Mouse (Mus musculus): Measurements from ENCODE around the gene Tmtc1.

The Tmtc1 gene

GRCm38 (mm10) chr6:148443726-148444701, at the start of gene Tmtc1:
Gene Tmtc1 (minus strand): TSS chr6:148444389.
- DNase-seq, result peak; percentile 81 to 84

DNA sequence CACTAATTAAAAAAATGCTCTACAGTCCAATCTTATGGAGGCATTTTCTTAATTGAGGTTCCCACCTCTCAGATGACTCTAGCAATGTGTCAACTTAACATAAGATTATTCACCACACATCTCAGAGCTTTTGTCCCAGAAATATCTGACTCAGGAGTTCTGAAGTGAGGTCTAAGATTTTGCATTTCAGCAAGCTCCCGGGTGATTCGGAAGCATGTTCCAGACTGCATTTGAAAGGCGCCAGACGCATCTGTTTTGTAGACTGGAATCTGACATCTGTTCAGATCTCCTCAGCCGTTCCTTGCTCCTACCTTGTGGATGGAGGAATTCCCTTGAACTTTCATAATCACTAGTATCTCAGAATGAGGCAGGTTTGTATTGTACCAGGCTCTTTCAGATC, 47.7 kb upstream of the Tmtc1 start:
- DNase-seq, result no peak

DNA sequence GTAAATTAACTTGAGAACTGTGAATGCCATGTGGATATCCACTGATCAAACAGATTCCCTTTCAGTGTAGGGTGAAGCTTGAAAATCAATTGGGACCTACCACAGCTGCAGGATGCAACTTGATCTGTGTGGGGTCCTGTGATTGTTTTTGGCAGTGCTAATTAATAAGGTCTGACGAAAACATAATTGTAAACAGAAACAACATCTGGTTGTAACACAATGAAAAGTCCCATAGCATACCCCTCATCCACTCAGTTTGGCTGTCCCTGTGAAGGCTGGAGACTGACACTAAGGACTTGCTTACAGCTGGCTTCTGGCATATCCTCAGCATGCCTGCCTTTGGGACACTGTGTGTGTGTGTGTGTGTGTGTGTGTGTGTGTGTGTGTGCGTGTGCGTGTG, 42.6 kb upstream of the Tmtc1 start:
- no peak for DNase-seq

- no peak for DNase-seq
Observed at GRCm38 (mm10) chr6:148481894-148482293, 37.7 kb upstream of the Tmtc1 start.

DNA sequence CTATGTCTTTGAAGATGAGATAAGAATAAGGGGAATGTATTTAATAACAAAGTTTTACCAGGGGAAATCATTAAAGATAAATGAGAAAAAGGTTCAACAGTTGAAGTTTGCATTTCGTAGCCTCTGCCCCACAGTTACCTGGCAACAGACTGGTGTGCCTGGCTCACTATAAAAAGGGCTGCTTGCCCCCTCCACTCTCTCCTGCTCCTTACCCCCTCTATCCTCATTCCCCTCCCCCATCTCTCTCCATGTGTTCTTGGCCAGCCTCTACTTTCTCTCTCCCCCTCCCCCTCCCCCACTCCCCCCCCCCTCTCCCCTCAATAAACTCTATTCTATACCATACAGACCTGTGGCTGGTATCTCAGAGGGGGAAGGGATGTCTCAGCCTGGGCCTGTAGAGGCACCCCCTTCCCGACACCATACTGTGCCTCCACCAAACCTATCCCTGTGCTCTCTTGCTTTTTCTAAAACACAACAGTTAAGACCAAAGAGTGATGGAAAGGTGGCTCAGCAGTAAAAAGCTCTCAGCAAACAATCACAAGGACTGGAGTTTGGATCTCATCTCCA, 35.6 kb upstream of the Tmtc1 start:
- DNase-seq, result no peak

GRCm38 (mm10) chr6:148478350-148478749, 34.2 kb upstream of the Tmtc1 start:
- DNase-seq, result no peak

- no peak for DNase-seq
Observed at GRCm38 (mm10) chr6:148472289-148472688, 28.1 kb upstream of the Tmtc1 start.

- peak; percentile 17 to 34 for DNase-seq
Observed at GRCm38 (mm10) chr6:148467924-148468389, 23.8 kb upstream of the Tmtc1 start.

DNA sequence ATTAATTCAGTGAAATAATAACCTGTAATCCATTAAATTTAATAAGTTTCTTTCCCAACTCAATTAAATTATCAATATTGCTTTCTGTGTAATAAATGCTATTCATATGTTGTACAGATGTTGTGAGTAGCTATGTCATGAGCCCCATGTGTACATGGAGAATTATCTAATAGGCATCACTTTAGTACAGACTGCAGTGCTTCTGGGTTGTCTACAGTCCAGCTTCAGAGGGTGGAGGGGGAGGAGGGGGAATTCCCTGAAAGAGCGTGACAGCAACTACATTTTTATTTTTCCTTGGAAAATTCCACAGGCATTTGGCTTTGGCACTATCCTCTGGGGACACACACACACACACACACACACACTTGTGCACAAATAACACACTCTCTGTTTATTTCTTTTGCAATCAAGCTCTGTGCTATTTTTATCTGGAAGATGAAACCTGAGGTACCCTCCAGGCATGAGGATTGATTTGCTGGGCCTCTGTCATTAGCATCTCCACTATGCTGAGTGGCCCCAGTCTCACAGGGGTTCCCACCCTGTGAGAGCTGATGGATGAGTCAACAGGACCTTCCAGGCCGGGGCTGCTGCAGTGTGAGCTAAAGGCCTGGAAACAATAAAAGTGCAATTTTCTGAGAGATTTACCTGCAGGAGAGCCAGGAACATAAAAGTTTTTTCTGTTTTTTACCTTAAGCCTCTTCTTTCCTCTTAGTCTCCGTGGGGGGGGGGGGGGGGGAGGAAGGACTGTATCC, 23.2 kb upstream of the Tmtc1 start:
- peak in 1 of 2 experiments; percentile 7 for DNase-seq

GRCm38 (mm10) chr6:148459636-148460035, 15.4 kb upstream of the Tmtc1 start:
- no peak for DNase-seq

- DNase-seq, result no peak
Observed at GRCm38 (mm10) chr6:148455470-148455869, 11.3 kb upstream of the Tmtc1 start.

- no peak for DNase-seq
Observed at GRCm38 (mm10) chr6:148454740-148455139, 10.6 kb upstream of the Tmtc1 start.

GRCm38 (mm10) chr6:148448151-148448550, 4.0 kb upstream of the Tmtc1 start:
- DNase-seq, result no peak

DNA sequence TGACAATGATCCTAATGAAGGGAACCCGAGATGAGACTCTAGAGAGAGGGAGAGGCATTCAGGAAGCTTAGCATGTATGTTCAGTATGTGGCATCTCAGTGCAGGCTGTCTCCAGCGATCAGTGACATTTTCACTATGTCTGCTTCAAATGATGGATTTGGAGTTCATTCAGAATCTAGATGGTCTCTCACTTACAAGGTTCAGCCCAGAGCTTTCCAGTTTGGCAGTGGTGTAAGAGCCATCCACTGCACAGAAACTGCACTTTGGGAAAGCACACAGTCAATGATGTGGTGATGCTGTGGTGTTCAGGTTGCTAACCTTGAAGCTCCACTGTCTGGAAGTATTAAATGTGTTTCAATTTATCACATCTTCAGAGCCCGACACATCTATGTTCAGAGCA, 1.9 kb upstream of the Tmtc1 start:
- DNase-seq, result no peak

DNA sequence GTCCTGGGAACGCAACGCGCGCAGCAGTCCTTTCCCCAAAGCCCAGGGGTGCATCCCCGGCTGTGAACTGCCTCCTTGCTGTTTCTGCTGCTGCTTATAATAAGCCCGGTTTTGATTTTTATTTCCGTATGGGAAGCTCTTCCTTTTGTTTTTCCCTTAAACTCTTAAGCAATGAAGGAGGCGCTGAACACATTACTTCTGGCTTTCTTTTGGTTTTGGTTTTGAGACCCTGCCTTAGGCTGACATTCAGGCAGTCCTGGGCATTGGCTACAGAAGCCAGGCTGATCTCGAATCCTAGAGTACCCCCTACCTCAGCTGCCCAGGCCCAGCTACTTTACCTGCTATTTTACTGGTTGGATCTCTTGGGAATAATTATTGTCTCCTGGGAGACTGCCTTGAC, 607 bp upstream of the Tmtc1 start:
- no peak for DNase-seq

- DNase-seq, result no peak
Observed at GRCm38 (mm10) chr6:148443291-148443725, 881 bp downstream of the Tmtc1 start.

GRCm38 (mm10) chr6:148442671-148443290, 1.4 kb downstream of the Tmtc1 start:
- peak in 1 of 2 experiments; percentile 11 for DNase-seq

GRCm38 (mm10) chr6:148441871-148442270, 2.3 kb downstream of the Tmtc1 start:
- DNase-seq, result peak in 1 of 2 experiments; percentile 9

DNA sequence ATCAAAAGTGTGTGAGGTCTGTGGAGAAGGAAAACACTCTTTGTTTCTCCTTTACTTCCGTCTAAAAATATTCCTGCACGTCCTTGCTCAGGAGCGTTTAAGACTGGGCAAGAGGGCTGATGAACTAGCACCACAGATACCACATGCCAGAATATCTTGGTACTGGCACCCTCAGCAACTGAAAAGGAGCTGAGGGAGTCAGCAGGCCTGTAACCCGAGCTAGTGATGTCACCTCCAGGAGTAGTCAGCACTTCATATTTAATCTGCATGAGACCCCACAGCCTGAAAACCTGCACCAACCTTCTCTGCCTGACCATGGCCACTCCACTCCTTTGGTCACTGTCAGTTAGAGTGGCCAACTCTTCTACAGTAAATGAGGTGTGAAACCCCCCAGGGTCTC, 5.1 kb downstream of the Tmtc1 start:
- DNase-seq, result no peak

GRCm38 (mm10) chr6:148437565-148437964, 6.6 kb downstream of the Tmtc1 start:
- no peak for DNase-seq

- peak in 1 of 2 experiments; percentile 8 for DNase-seq
Observed at GRCm38 (mm10) chr6:148436441-148437001, 7.7 kb downstream of the Tmtc1 start.

GRCm38 (mm10) chr6:148421577-148421976, 22.6 kb downstream of the Tmtc1 start:
- DNase-seq, result no peak

Measured in lung, adult 18-20 months (tissue).